Comparison of ENCODE assay signal across 16 mouse cellular contexts in genomic region chr5:18080761-18081160, GRCm38 (mm10).
"Had no signal": no experiment of that assay in that cellular context is flagged by ENCODE, and none has a peak within 500 bp of the region (broad histone marks: within the 10 kb centered on the region; RNA-seq: fewer than 3 reads in every experiment).

No protein-coding gene starts in this region.

- H3K4me1 ChIP-seq: neural tube, embryonic 12.5 days; neural tube, embryonic 13.5 days; neural tube, embryonic 15.5 days had no signal

- H3K9me3 ChIP-seq: neural tube, embryonic 12.5 days; neural tube, embryonic 13.5 days; neural tube, embryonic 15.5 days; stomach, embryonic 15.5 days had no signal

- H3K36me3 ChIP-seq: neural tube, embryonic 12.5 days; neural tube, embryonic 13.5 days; neural tube, embryonic 15.5 days; stomach, embryonic 15.5 days had no signal

- H3K27ac ChIP-seq: neural tube, embryonic 12.5 days; neural tube, embryonic 13.5 days; neural tube, embryonic 15.5 days; stomach, embryonic 15.5 days; stomach, postnatal 0 days had no signal

- DNase-seq: retina, postnatal 1 day; right cerebral cortex, adult 18-20 months; right cerebral cortex, postnatal 25 days; right cerebral cortex, postnatal 4 days; spleen, adult 18-20 months; thymus, adult 18-20 months; thymus, adult 2 months; thymus, postnatal 14 days; thymus, postnatal 25 days; thymus, postnatal 36 days; thymus, postnatal 4 days had no signal

- H3K4me3 ChIP-seq: neural tube, embryonic 12.5 days; neural tube, embryonic 13.5 days; neural tube, embryonic 15.5 days; stomach, embryonic 15.5 days had no signal

- H3K9ac ChIP-seq: neural tube, embryonic 12.5 days; neural tube, embryonic 13.5 days; neural tube, embryonic 15.5 days; stomach, embryonic 15.5 days had no signal
